Mouse (Mus musculus): ENCODE data around the gene Psen1.

DNA sequence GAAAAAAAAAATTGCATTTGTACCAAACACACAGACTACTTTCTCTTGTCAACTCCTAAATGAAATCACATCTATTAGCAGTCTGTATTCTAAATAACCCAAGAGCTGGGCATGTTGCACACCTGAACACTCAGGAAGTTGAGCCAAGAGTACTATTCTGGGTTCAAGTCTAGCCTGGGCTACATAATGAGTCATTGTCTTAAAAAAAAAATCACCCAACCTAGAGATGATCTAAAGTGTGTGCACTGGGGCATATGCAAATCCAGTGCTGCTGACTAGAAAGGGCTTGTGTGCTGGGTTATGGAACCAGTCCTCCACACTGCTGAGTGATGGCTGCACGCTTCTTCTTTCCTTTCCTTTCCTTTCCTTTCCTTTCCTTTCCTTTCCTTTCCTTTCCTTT is 50.7 kb downstream of the Psen1 start:
- TF ChIP-seq CTCF (IDR thresholded peaks at IDR 0.05; ENCODE audit: extremely low read depth, insufficient read depth, insufficient read length, insufficient replicate concordance): no peak
- TF ChIP-seq POLR2A (IDR thresholded peaks at IDR 0.05; ENCODE audit: low read depth, low read length): no peak

Measured in spleen, adult 2 months (tissue).